Mouse (Mus musculus): ENCODE data around the gene Trappc6b. TPM values are rescaled to one million over a fixed set of nuclear protein-coding genes. Genes with fewer than 3 reads are reported as not detected.
"Not testable (repeated sequence)": the region's sequence is repeated elsewhere in the genome, so short reads cannot be mapped to it uniquely, and the experiment has no call there.

Trappc6b gene
- total RNA-seq, 2 experiments from 2014 or later: 28.5 to 40.1 TPM

DNA sequence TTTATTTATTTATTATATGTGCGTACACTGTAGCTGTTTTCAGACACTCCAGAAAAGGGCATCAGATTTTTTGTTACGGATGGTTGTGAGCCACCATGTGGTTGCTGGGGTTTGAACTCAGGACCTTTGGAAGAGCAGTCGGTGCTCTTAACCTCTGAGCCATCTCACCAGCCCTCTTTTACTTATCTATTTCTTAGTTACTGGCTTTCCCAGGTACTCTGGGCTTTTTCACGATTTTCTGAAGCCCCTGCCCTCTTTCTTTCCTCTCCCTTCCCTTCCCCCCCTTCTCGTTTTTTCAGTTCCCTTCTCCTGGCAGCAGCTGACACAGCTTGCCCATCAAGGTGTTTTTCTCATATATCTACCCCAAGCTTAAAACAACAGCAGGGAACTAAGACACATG lies 3.0 kb downstream of the Trappc6b start:
- intact Hi-C loops (cut with DNase I): not testable (repeated sequence)

GRCm38 (mm10) chr12:59056222-59056621 lies 5.0 kb downstream of the Trappc6b start:
- DNase-seq: no peak

More for the DNA sequence above, 3.0 kb downstream of the Trappc6b start:
- not testable (repeated sequence) for DNase-seq

GRCm38 (mm10) chr12:59055196-59055850 lies 5.9 kb downstream of the Trappc6b start:
- intact Hi-C loops (cut with DNase I): no loop called here
- no peak for DNase-seq

More at GRCm38 (mm10) chr12:59056222-59056621, 5.0 kb downstream of the Trappc6b start:
- intact Hi-C loops (cut with DNase I): no loop called here

GRCm38 (mm10) chr12:59053976-59054375 lies 7.3 kb downstream of the Trappc6b start:
- intact Hi-C loops (cut with DNase I): loop anchor here (5.0 kb wide), 1 partner anchor 37 kb away; no protein-coding TSS in a partner anchor
- DNase-seq: no peak

DNA sequence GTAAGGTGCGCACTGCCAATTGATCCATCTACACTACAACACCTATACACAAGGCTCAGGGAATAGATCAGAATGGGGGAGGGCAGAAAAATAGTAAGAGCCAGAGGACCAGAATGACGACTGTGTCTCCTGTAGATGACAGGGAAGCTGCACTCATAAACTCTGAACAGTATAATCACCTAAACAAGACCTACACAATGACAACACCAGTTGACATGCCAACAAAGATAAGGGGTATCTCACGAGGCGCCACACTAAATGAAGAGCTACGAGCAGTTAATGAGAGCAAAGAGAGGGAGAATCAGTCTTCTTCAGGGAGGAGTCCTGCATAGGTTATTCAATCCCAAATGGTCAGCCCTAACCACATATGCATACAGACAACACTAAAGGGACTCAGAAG lies 8.1 kb downstream of the Trappc6b start:
- no peak for DNase-seq
- intact Hi-C loops (cut with DNase I): loop anchor here (5.0 kb wide), 1 partner anchor 36 kb away; no protein-coding TSS in a partner anchor

GRCm38 (mm10) chr12:59052470-59052869 lies 8.8 kb downstream of the Trappc6b start:
- intact Hi-C loops (cut with DNase I): loop anchor here (5.0 kb wide), 1 partner anchor 35 kb away; no protein-coding TSS in a partner anchor
- DNase-seq: no peak

DNA sequence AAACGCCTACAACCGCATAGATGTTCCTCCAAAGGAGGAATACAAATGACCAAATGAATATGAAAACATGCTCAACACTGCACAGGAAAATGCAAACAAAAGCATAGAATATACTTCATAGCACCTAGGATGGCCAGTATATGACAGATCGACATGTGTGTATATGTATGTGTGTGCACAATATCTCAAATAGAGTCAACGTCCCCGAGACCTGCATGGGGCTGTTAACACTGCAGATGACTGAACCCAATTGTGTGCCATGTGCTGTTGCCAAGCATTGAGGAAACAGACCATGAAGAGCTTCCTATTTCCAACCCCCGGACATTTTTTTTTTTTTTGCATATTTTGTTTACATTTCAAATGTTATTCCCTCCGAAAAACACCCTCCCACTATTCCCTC lies 20.4 kb downstream of the Trappc6b start:
- intact Hi-C loops (cut with DNase I): no loop called here
- DNase-seq: no peak

- intact Hi-C loops (cut with DNase I): no loop called here
- DNase-seq: no peak
Measured at GRCm38 (mm10) chr12:59039971-59040844, 21.1 kb downstream of the Trappc6b start.

DNA sequence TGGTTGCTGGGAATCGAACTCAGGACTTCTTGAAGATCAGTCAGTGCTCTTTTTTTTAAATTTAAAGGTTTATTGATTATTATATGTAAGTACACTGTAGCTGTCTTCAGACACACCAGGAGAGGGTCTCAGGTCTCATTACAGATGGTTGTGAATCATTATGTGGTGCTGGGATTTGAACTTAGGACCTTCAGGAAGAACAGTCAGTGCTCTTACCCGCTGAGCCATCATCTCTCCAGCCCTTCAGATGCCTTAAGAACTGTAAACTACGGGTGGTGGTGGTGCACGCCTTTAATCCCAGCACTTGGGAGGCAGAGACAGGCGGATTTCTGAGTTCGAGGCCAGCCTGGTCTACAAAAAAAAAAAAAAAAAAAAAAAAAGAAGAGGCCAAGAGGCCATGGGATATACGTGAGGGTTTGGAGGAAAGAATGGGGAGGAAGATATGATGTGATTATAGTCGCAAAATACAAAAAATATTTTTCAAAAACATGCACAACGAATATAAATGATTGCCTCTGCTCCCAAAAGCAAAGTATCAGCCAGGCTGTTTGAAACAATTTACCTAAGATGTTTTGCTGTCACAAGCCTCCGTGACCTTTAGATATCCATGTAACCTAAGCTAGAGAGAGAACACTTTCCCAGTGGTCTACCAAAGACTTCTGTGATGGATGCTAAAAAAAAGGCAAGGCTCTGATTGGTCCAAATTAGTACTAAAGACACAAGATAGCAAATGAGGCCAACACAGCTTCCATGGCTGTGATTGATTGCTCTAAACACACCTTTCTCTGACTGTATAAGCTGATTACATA lies 21.9 kb downstream of the Trappc6b start:
- intact Hi-C loops (cut with DNase I): no loop called here
- no peak for DNase-seq

- no peak for DNase-seq
- intact Hi-C loops (cut with DNase I): no loop called here
Measured at GRCm38 (mm10) chr12:59032101-59032500, 29.2 kb downstream of the Trappc6b start.

GRCm38 (mm10) chr12:59021306-59021705 lies 40.0 kb downstream of the Trappc6b start:
- intact Hi-C loops (cut with DNase I): no loop called here
- DNase-seq: no peak

DNA sequence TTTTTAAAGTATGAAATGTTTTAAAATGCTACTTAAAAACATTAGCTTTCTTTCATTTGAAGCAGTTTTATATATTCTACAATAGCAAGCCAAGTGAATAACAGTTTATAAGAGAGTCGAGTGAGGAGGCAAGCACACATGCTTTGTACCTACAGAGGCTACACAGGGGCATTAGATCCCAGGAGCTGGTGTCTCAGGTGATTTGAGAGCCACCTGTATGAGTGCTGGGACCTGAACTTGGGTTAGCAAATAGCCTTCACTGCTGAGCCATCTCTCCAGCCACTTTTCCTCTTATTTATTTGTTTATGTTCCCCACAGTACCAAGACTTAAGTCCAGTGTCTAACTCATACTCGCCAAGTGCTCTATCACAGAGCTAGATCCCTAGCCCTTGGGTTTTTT lies 41.4 kb downstream of the Trappc6b start:
- intact Hi-C loops (cut with DNase I): loop anchor here (5.0 kb wide), 1 partner anchor 32 kb away; no protein-coding TSS in a partner anchor
- no peak for DNase-seq

DNA sequence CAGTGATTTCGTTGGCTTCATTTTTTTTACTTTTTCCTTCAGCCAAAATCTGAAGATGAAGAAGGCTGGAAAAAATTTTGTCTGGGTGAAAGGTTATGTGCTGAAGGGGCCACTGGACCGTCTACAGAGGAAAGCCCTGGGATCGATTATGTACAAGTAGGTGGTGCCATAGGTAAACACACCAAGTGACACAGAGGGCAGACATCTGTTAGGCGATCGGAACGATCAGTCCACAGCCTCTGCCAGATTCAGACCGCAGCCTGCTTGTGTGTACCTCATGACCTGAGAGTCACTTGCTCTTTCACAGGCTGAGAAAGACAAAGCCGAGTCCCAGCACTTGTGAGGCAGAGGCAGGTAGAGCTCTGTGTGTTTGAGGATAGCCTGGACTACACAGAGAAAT lies 43.3 kb downstream of the Trappc6b start:
- DNase-seq: no peak
- intact Hi-C loops (cut with DNase I): loop anchor here (5.0 kb wide), 1 partner anchor 34 kb away; no protein-coding TSS in a partner anchor

- intact Hi-C loops (cut with DNase I): loop anchor here (5.0 kb wide), 1 partner anchor 54 kb away; the partner anchor contains the start of gene Pnn
- peak; percentile 84 to 86 for DNase-seq
Measured at GRCm38 (mm10) chr12:59013234-59013633, 48.0 kb downstream of the Trappc6b start, which contains the start of gene Gemin2. Gene Gemin2, plus strand, starts transcription at chr12:59013393.

- DNase-seq: no peak
- intact Hi-C loops (cut with DNase I): loop anchor here (5.0 kb wide), 1 partner anchor 55 kb away; the partner anchor contains the start of gene Pnn
Measured at GRCm38 (mm10) chr12:59012710-59013091, 48.6 kb downstream of the Trappc6b start.

DNA sequence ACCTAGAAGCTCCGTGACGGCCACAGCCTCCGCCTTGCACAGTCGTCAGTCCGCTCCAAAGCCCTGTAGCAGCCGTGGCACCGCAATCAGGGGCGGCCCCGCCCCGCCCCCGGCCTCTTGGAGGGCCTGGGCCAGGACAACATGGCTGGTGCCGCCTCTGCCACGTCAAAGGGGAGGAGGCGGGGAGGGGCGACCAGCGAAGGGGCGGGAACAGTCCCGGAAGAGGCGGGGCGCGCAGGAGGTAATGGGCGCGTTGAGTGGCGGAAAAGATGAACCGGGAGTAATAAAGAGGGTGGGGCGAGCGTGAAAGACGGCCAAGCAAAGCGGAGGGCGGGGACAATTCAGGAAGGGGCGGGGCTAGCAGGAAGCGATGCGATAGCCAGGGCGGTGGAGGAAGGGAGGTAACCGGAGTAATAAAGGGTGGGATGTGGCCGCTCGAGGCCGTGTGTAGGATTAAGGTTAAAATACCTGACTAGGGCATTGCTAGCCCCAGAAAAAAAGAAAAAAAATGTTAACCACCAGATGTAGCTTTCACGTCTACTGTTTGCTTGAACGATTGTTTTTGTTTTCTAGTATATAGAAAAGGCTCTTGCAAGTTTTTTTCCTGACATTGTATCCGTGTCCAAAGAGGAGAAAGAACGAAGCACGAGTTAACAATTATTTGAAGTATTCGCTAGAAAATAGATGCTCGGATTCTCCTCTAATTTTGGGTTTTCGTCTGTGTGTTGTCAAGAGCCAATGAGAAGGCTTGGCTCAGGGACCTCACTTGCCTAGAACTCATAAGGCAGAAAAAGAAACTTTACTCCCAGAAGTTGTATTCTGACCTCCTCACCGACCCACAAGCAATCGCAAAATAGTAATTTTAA lies 49.2 kb downstream of the Trappc6b start, which contains the start of gene Sec23a:
Gene Sec23a (minus strand): TSS at position 174 of the 866 bp plus-strand sequence.
- intact Hi-C loops (cut with DNase I): loop anchor here (2.0 to 5.0 kb wide), 2 partner anchors 55 to 119 kb away; partner anchors contain the start of gene Pnn
- DNase-seq: peak; percentile 97 to 99

DNA sequence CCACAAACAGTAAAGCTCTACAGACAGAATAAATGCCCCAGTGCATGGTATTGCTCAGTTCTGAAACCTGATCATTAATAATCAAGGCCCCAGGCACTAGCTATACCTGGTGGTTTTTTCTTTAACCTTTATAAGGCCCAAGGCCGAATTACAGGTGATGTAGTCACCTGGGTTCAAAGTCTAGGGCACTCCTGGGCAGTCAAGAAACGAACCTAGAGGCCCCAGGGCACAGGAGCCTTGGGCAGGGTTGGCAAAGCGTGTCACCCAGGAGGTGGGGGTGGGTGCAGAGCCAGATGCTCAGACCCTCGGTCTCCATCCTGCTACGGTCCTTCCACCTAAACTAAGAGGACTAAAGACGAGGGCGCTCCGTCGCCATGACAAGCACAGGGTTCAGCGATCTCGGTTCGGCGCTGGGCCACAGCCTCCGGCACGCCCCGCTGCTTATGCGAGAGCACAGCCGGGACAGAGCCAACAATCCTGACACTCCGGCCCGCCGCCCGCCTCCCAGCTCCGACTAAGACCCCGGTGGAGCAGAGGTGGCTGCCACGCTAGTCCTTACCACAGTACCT lies 49.9 kb downstream of the Trappc6b start:
- intact Hi-C loops (cut with DNase I): loop anchor here (2.0 to 5.0 kb wide), 2 partner anchors 56 to 119 kb away; partner anchors contain the start of gene Pnn
- no peak for DNase-seq

DNA sequence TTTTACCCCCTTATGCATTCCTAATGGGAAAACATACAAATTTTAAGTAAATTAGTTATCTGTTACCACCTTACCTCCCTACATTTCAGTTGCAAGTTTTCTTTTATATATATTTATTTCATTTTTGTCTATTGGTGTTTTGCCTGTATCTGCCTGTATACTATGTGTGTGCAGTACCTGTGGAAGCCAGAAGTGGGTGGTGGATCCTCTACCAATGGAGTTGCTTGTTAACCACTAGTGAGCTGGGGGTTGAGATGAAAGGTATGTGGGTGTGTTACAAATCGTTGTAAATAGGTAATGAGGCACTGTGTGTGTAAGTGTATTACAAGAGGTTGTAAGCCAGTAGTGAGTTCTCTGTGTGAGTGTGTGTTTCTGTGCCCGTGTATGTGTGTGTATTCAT lies 50.8 kb downstream of the Trappc6b start:
- no peak for DNase-seq
- intact Hi-C loops (cut with DNase I): loop anchor here (2.0 to 5.0 kb wide), 2 partner anchors 57 to 120 kb away; partner anchors contain the start of gene Pnn
